Mouse (Mus musculus): ENCODE data around the gene Sema5a. TPM values are rescaled to one million over a fixed set of nuclear protein-coding genes. Genes with fewer than 3 reads are reported as not detected.
A peak's percentile ranks its signal among the peaks of the same experiment; 100 is the strongest.
"Not testable (repeated sequence)": the region's sequence is repeated elsewhere in the genome, so short reads cannot be mapped to it uniquely, and the experiment has no call there.

Gene Sema5a
- polyA plus RNA-seq, 1 experiment from 2014 or later = 7.0 TPM

DNA sequence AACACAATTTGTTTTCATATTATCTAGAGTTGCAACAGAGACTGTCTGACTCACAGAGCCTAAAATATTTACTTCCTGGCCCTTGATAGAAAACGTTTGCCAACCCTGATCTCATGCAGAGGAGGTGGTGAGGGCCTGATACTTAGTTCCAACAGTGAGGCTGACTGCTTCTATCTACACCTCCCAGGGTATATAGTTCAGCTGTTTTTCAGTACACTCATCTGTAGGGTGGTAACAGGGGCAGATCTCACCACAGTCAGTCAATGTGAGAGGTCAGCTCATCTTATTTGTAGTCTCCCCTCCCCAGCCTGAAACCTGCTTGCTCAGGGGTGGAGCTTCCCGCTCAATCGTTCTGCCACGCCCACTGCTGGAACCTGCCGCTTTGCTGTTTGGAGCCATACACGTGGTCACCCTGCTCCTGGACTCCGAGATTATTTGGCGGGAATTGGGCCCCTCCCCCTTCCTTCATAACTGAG, 11.9 kb upstream of the Sema5a start:
- 17% methylated on average over 8 of the region's 8 CpGs for WGBS
- not testable (repeated sequence) for H3K4me3 ChIP-seq; H3K4me1 ChIP-seq; H3K27me3 ChIP-seq; H3K36me3 ChIP-seq; H3K9ac ChIP-seq (replicated peaks); H3K9me3 ChIP-seq; ATAC-seq (ENCODE audit: low FRiP score, low read depth); H3K27ac ChIP-seq (replicated peaks); H3K4me2 ChIP-seq (replicated peaks)

DNA sequence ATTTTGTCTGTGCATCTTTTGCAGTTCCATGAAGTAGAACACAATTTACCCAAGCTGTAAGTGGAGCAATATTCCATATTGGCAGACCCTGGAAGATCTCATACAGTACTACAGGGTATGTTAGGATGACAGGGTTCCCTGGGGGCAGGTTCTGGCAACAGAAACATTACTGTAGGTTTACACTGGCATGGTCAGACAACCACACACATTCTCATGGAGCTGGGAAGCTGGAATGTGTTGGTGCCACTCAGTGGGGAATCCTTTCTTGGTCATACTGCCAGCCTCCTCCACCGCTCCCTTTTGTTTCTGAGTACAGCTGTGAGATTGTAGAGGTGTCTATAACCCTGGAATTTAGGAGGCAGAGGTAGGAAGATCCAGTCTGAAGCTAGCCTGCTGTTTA, 11.2 kb upstream of the Sema5a start:
- Histone ChIP-seq H3K27me3 (no peaks in the 10 kb centered on the region), H3K4me2 (replicated peaks) (no peak overlapping the region), H3K36me3 (no peaks in the 10 kb centered on the region), H3K9me3 (no peaks in the 10 kb centered on the region), H3K4me3 (no peak overlapping the region), H3K9ac (replicated peaks) (no peak overlapping the region), H3K4me1 (no peaks in the 10 kb centered on the region), H3K27ac (replicated peaks) (no peak overlapping the region)
- ATAC-seq (ENCODE audit: low FRiP score, low read depth) = no peak; the same call in 1 of the 2 replicates
- 95% methylated on average over 1 of the region's 1 CpGs for WGBS

DNA sequence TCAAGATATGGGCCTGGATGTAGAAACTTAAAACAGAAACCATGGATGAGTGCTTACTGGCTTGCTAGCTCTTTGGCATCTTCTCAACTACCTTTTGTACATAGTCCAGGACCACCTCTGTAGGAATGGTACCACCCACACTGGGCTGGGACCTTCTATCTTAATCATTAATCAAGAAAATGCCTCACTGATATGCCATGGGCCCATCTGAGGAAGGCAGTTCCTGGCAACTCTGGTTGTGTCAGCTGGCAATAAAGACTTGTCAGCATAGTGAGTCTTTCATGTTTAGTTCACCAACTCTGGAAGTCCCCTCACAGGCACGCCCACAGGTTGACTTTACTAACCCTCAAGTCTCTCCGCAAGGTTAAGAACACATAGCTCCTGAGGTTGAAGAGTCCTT, 5.5 kb upstream of the Sema5a start:
- Histone ChIP-seq H3K4me2 (replicated peaks) (no peak overlapping the region), H3K4me3 (no peak overlapping the region), H3K36me3 (no peaks in the 10 kb centered on the region), H3K9me3 (no peaks in the 10 kb centered on the region), H3K27me3 (no peaks in the 10 kb centered on the region), H3K9ac (replicated peaks) (no peak overlapping the region), H3K4me1 (peaks cover 4% of the 10 kb centered on the region; the same call in 1 of the 2 replicates), H3K27ac (replicated peaks) (no peak overlapping the region)
- 98% methylated on average over 2 of the region's 2 CpGs for WGBS
- no peak for ATAC-seq (ENCODE audit: low FRiP score, low read depth)

DNA sequence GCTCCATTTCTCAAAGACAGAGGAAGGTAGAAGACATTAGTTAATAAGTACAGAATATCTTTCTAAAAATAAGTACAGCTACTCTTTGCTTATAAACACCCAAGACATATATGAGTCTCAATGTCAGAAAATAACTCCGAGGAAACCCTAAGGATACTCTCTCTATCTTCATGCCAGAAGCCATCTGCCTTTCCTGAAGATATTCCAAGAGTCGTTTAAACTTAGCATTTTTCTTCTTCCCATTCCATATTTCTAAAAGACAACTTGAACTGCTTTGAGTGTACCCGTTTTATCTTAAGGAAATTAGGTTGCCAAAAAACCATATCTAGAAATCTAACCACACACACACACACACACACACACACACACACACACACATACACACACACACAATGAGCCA, 4.5 kb upstream of the Sema5a start:
- Histone ChIP-seq H3K4me3 (no peak overlapping the region), H3K9me3 (no peaks in the 10 kb centered on the region), H3K36me3 (no peaks in the 10 kb centered on the region), H3K4me1 (peaks cover 4% of the 10 kb centered on the region; the same call in 1 of the 2 replicates), H3K4me2 (replicated peaks) (no peak overlapping the region), H3K27me3 (no peaks in the 10 kb centered on the region), H3K9ac (replicated peaks) (no peak overlapping the region), H3K27ac (replicated peaks) (no peak overlapping the region)
- no peak for ATAC-seq (ENCODE audit: low FRiP score, low read depth)
- 88% methylated on average over 3 of the region's 3 CpGs for WGBS

DNA sequence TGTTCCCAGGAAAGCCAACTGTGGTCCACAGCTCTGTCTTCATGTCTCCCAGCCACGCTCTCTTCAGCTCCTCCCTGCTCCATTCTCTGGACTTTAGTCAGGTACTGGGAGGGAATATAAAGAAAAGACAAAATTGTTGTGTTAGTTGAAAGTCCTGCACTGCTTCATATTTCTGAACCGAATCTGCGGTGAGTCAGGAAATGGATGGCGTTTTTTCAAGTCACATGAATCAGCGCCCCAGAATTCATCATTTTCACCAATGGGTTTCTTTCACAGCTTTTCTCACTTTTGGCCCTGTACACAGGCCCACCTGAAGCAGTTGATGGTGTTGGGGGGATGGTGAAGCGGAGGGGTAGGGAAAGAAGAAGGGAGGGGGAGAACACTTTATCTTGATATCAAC, 2.9 kb upstream of the Sema5a start:
- Histone ChIP-seq H3K27me3 (no peaks in the 10 kb centered on the region), H3K36me3 (no peaks in the 10 kb centered on the region), H3K4me3 (no peak overlapping the region), H3K9me3 (no peaks in the 10 kb centered on the region), H3K9ac (replicated peaks) (no peak overlapping the region), H3K4me1 (peaks cover 4% of the 10 kb centered on the region; the same call in 1 of the 2 replicates), H3K27ac (replicated peaks) (no peak overlapping the region), H3K4me2 (replicated peaks) (no peak overlapping the region)
- ATAC-seq (ENCODE audit: low FRiP score, low read depth) = no peak
- WGBS = 95% methylated on average over 6 of the region's 6 CpGs

DNA sequence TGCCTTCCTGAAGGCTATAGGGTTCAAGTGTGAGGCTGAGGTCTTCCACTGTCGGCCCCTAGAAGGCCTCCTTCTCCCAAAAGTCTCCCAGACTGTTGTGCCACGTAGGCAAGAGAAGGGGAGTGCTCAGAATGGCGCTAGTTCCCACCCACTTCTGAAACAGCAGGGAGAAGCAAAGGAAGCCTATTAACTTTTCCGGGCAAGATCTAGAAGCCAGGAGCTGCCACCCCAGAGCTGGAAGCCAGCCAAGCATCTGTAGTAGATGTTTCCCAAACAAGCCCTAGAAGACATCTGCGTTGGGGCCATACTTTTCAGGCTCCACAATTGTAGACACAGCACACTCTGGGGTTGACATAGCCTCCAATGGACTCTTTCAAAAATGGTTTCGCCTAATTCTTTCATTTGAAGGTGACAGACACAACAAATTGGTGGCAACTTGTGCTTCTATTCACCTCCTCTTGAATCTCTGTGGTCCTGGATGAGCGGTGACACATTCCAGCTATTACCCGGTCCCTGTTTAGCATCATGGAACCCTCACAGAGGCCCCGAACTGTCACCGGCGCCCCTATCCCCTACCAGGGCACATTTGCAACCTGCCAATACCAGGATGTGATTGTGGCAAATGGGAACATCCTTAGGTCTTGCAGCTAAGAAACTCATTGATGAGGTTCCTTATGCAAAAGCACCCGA, 1.4 kb upstream of the Sema5a start:
- Histone ChIP-seq H3K4me3 (no peak overlapping the region), H3K9ac (replicated peaks) (no peak overlapping the region), H3K27ac (replicated peaks) (no peak overlapping the region), H3K4me2 (replicated peaks) (peak overlapping the region; percentile 100), H3K27me3 (peaks cover 5% of the 10 kb centered on the region), H3K9me3 (no peaks in the 10 kb centered on the region), H3K4me1 (peaks cover 8% of the 10 kb centered on the region; the same call in 1 of the 2 replicates), H3K36me3 (no peaks in the 10 kb centered on the region)
- ATAC-seq (ENCODE audit: low FRiP score, low read depth) = no peak
- WGBS = 78% methylated on average over 12 of the region's 12 CpGs

DNA sequence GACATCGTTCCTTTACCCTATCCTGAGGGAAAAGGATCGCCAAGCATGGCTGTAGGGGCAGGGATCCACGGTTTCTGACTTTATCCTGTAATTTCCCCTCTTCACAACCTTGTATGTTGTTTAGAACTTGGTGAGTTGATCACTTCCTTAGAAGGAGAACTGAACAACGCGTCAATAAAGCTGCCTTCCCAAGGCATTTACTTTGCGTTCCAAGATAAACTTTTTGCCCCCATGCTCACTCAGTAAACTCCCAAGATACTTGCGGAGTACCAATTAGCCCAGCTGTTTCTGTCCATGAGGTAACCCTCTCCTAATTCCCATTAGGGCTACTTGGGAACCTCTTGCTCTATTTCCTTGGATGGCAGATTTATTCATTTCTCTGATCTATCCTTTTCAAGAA, 786 bp upstream of the Sema5a start:
- no peak for ATAC-seq (ENCODE audit: low FRiP score, low read depth)
- 66% methylated on average over 7 of the region's 7 CpGs for WGBS
- Histone ChIP-seq H3K9ac (replicated peaks) (peak overlapping the region; percentile 54; the same call in 1 of the 2 replicates), H3K27ac (replicated peaks) (no peak overlapping the region), H3K9me3 (no peaks in the 10 kb centered on the region), H3K27me3 (peaks cover 5% of the 10 kb centered on the region), H3K36me3 (no peaks in the 10 kb centered on the region), H3K4me1 (peaks cover 8% of the 10 kb centered on the region; the same call in 1 of the 2 replicates), H3K4me3 (peak overlapping the region; percentile 60), H3K4me2 (replicated peaks) (peak overlapping the region; percentile 100)

DNA sequence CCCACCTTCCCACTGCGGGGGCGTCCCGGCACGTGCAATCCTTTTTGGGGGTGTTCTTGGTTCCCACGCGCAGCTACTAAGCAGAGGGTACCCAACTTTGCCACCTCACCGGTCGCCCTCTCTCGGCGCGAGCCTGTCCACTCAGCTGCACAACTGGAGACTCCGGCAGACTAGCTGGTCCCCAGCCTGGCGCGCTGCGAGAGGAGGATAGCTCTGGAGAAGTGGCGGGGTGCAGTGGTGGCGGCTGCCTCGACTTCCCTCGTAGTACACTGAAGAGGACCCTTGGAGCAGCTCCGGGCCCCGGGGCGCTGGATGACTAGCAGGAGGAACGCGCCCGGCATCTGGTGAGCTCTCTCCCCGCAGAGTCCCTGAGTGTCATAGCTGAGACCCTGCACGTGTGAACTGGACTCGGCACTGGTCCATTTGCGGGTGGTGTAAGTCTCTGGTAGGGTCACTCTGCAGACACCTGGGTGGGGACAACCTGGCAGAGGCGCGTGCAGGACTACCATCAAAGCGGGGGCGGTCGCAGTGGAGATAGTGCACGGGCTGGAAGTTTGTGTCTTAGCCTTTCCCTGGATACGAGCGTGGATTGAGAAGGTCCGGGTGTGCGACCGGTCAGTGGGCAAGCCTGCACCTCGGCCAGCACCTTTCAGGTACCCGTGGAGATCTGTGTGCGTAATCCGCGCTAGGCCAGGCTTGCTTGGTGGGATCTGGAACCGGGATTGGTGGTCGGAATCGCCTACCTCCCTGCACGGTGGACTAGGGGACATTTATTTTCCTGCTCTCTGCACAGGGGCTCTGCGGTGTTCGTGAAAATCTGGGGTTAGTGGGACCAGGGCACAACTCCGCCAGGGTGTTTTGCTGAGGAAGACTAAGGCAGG, 586 bp downstream of the Sema5a start:
- Histone ChIP-seq H3K9me3 (no peaks in the 10 kb centered on the region), H3K36me3 (no peaks in the 10 kb centered on the region), H3K9ac (replicated peaks) (peak overlapping the region; percentile 54), H3K4me1 (peaks cover 8% of the 10 kb centered on the region; the same call in 1 of the 2 replicates), H3K4me3 (peak overlapping the region; percentile 60), H3K27me3 (peaks cover 5% of the 10 kb centered on the region), H3K4me2 (replicated peaks) (peak overlapping the region; percentile 100), H3K27ac (replicated peaks) (no peak overlapping the region)
- peak; percentile 68 for ATAC-seq (ENCODE audit: low FRiP score, low read depth)
- under 1% methylated on average over 52 of the region's 52 CpGs for WGBS

DNA sequence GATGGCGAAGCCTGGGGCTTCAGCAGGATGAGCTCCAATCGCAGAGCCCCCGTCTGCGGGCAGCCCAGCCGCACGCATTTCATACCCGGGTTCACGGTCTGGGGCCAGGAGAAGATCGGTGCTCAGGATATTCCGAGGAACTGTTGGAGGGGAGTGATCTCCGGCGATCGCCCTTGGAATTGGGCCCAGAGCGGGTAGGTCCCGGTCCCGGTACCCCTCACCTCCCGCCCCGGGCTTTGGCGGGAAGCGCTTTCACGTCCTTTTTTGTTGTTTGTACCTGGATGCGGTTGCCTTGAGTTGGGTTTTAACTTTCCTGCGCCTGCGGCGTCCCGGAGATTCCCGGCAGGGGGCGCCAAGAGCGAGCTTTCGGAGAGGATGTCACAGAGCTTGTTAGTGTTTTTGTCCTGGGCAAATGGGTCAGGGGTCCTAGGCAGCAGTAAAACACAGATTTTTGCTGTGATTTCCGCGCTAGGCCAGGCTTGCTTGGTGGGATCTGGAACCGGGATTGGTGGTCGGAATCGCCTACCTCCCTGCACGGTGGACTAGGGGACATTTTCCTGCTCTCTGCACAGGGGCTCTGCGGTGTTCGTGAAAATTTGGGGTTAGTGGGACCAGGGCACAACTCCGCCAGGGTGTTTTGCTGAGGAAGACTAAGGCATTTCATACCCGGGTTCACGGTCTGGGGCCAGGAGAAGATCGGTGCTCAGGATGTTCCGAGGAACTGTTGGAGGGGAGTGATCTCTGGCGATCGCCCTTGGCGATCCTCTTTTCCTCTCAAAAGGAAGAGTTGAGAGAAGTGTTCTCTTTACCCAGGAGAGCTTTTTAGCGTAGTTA, 1.4 kb downstream of the Sema5a start:
- peak; percentile 51 for ATAC-seq (ENCODE audit: low FRiP score, low read depth)
- Histone ChIP-seq H3K4me2 (replicated peaks) (peak overlapping the region; percentile 100), H3K4me1 (peaks cover 8% of the 10 kb centered on the region; the same call in 1 of the 2 replicates), H3K27me3 (peaks cover 5% of the 10 kb centered on the region), H3K36me3 (no peaks in the 10 kb centered on the region), H3K27ac (replicated peaks) (no peak overlapping the region), H3K9me3 (no peaks in the 10 kb centered on the region), H3K4me3 (peak overlapping the region; percentile 60), H3K9ac (replicated peaks) (peak overlapping the region; percentile 56)
- WGBS = 1% methylated on average over 47 of the region's 47 CpGs

DNA sequence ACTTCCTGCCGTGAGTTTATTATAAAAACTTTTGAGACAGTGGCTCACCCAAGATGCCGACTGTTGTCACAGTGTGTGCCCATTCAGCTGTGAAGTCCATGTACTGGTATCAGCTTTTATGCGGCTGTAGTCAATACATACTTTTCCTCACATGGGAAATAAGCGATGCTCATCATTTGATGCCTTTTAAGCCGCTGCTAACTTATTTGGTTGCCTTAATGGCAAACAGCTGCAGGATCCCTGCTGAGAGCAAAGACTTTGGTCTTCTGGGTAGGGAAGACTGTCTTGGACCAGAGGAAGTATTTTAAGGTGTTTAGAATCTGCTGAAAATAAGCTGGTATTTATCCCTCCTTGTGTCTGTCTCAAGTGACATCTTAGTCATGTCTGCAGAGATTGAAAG, 2.7 kb downstream of the Sema5a start:
- Histone ChIP-seq H3K27me3 (peaks cover 5% of the 10 kb centered on the region), H3K36me3 (no peaks in the 10 kb centered on the region), H3K4me3 (no peak overlapping the region), H3K27ac (replicated peaks) (no peak overlapping the region), H3K4me1 (peaks cover 8% of the 10 kb centered on the region; the same call in 1 of the 2 replicates), H3K9me3 (no peaks in the 10 kb centered on the region), H3K4me2 (replicated peaks) (peak overlapping the region; percentile 100), H3K9ac (replicated peaks) (no peak overlapping the region)
- ATAC-seq (ENCODE audit: low FRiP score, low read depth) = no peak
- 60% methylated on average over 5 of the region's 5 CpGs for WGBS

DNA sequence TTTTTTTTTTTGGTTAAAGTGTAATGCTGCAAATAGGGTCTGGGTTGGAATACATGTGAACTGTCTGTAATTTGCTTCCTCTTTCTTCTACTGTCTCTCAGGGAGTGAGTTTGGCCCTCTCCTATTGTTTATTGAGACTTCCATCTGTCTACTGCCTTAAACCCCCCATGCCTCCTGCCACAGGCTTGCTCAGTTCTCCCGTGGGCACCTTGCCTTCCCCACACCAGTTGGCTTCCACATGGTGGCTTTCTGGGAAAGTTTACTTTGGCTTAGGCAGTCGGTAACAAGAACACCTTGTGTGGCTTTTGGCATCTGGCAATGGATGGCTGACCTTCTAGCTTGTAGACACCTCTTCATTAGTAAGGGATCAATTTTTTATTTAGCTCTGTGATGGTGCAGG, 10.2 kb downstream of the Sema5a start:
- no peaks in the 10 kb centered on the region for H3K27me3 ChIP-seq
- H3K4me1 ChIP-seq = no peaks in the 10 kb centered on the region
- H3K4me2 ChIP-seq (replicated peaks) = no peak overlapping the region
- no peaks in the 10 kb centered on the region for H3K36me3 ChIP-seq
- 86% methylated on average over 2 of the region's 2 CpGs for WGBS
- no peak for ATAC-seq (ENCODE audit: low FRiP score, low read depth)
- no peak overlapping the region for H3K9ac ChIP-seq (replicated peaks)
- H3K27ac ChIP-seq (replicated peaks) = no peak overlapping the region
- no peak overlapping the region for H3K4me3 ChIP-seq
- 0 out of 2 replicates have a peak, but pooled peaks cover 6% of the 10 kb centered on the region for H3K9me3 ChIP-seq

All from midbrain, embryonic 12.5 days (tissue).